Mouse (Mus musculus): ENCODE results near the gene Morf4l1.

GRCm38 (mm10) chr9:90100760-90101159 lies 13.8 kb downstream of the Morf4l1 start:
- peak; percentile 50; the same call in 1 of the 2 replicates for TF ChIP-seq CTCF (IDR thresholded peaks at IDR 0.05; ENCODE audit: borderline replicate concordance, insufficient read depth, low read depth, low read length)
- no peak for TF ChIP-seq POLR2A (IDR thresholded peaks at IDR 0.05; ENCODE audit: borderline replicate concordance, insufficient read depth, low read length)

Data from cerebellum, adult 2 months (tissue).